Comparison of ENCODE assay signal across 23 mouse cellular contexts in genomic region chr4:45754171-45754570, GRCm38 (mm10). TPM values are rescaled to one million over a fixed set of nuclear protein-coding genes. Genes with fewer than 3 reads are reported as not detected.
DNase-seq lines count a peak whose midpoint lies in the region; ATAC-seq lines count a peak whose summit lies in the region.
"Had no signal": no experiment of that assay in that cellular context is flagged by ENCODE, and none has a peak within 500 bp of the region (broad histone marks: within the 10 kb centered on the region; RNA-seq: fewer than 3 reads in every experiment).

No protein-coding gene starts in this region.

- peaks cover 54% of the 10 kb centered on the region for H3K4me1 ChIP-seq in hindbrain, embryonic 13.5 days (replicated peaks)
- peaks cover 58% of the 10 kb centered on the region for H3K4me1 ChIP-seq in hindbrain, embryonic 10.5 days (replicated peaks)
- peaks cover 65% of the 10 kb centered on the region for H3K4me1 ChIP-seq in forebrain, embryonic 15.5 days
- peaks cover 13% of the 10 kb centered on the region for H3K4me1 ChIP-seq in hindbrain, embryonic 16.5 days (ENCODE audit: control insufficient read depth, insufficient read depth, low read depth, low read length)

- no peak overlapping the region for H3K9ac ChIP-seq in hindbrain, embryonic 13.5 days
- H3K9ac ChIP-seq in forebrain, embryonic 15.5 days (replicated peaks): no peak overlapping the region
- no peak overlapping the region for H3K9ac ChIP-seq in hindbrain, embryonic 16.5 days (ENCODE audit: low read depth, low read length)
- H3K9ac ChIP-seq: heart, embryonic 15.5 days; limb, embryonic 12.5 days; liver, embryonic 14.5 days; midbrain, embryonic 12.5 days; stomach, embryonic 15.5 days had no signal

- H3K27me3 ChIP-seq in hindbrain, embryonic 13.5 days: peaks cover 6% of the 10 kb centered on the region; the same call in 1 of the 2 replicates
- H3K27me3 ChIP-seq in hindbrain, embryonic 10.5 days (ENCODE audit: insufficient read depth, poor library complexity, severe bottlenecking): peaks cover 57% of the 10 kb centered on the region
- H3K27me3 ChIP-seq in forebrain, embryonic 15.5 days: no peaks in the 10 kb centered on the region
- no peaks in the 10 kb centered on the region for H3K27me3 ChIP-seq in hindbrain, embryonic 16.5 days (replicated peaks; ENCODE audit: control insufficient read depth, insufficient read depth, low read length)
- H3K27me3 ChIP-seq: heart, embryonic 15.5 days; stomach, embryonic 15.5 days had no signal

- no peak overlapping the region for H3K4me2 ChIP-seq in hindbrain, embryonic 13.5 days
- H3K4me2 ChIP-seq in forebrain, embryonic 15.5 days (replicated peaks): 0 out of 2 replicates have a peak overlapping the region, but pooled peaks have one; percentile 4
- no peak overlapping the region for H3K4me2 ChIP-seq in hindbrain, embryonic 16.5 days (ENCODE audit: low read length)
- H3K4me2 ChIP-seq: heart, embryonic 15.5 days; limb, embryonic 12.5 days; midbrain, embryonic 12.5 days; stomach, embryonic 15.5 days had no signal

- no peak for DNase-seq in hindbrain, embryonic 10.5 days (ENCODE audit: low spot score)
- DNase-seq in embryo, embryonic 11 days: no peak
- DNase-seq in adrenal gland, adult 8-10 months: no peak
- no peak for DNase-seq in heart, adult 18-20 months
- DNase-seq: adrenal gland, postnatal 14 days; cerebellum, adult 11 months; gastrocnemius, postnatal 10 days; heart, adult 11 months; heart, postnatal 4 days; kidney, postnatal 36 days; right cerebral cortex, postnatal 14 days; thymus, adult 18-20 months; thymus, postnatal 4 days had no signal

- H3K9me3 ChIP-seq in hindbrain, embryonic 13.5 days: no peaks in the 10 kb centered on the region
- H3K9me3 ChIP-seq in hindbrain, embryonic 10.5 days: no peaks in the 10 kb centered on the region
- no peaks in the 10 kb centered on the region for H3K9me3 ChIP-seq in forebrain, embryonic 15.5 days
- H3K9me3 ChIP-seq in hindbrain, embryonic 16.5 days (ENCODE audit: control insufficient read depth, low read length): no peaks in the 10 kb centered on the region
- H3K9me3 ChIP-seq: heart, embryonic 15.5 days; limb, embryonic 12.5 days; midbrain, embryonic 12.5 days; stomach, embryonic 15.5 days had no signal

- peak overlapping the region; percentile 36 for H3K27ac ChIP-seq in hindbrain, embryonic 13.5 days
- no peak overlapping the region for H3K27ac ChIP-seq in hindbrain, embryonic 10.5 days
- peak overlapping the region; percentile 93 for H3K27ac ChIP-seq in forebrain, embryonic 15.5 days (replicated peaks)
- peak overlapping the region; percentile 14; the same call in 1 of the 2 replicates for H3K27ac ChIP-seq in hindbrain, embryonic 16.5 days (ENCODE audit: low read depth, low read length)
- H3K27ac ChIP-seq: limb, embryonic 12.5 days; liver, embryonic 14.5 days; macrophage; midbrain, embryonic 12.5 days; stomach, embryonic 15.5 days had no signal

- no peaks in the 10 kb centered on the region for H3K36me3 ChIP-seq in hindbrain, embryonic 13.5 days
- H3K36me3 ChIP-seq in hindbrain, embryonic 10.5 days: no peaks in the 10 kb centered on the region
- no peaks in the 10 kb centered on the region for H3K36me3 ChIP-seq in forebrain, embryonic 15.5 days
- H3K36me3 ChIP-seq in hindbrain, embryonic 16.5 days (ENCODE audit: control insufficient read depth, insufficient read depth, low read length): no peaks in the 10 kb centered on the region
- H3K36me3 ChIP-seq: heart, embryonic 15.5 days; limb, embryonic 12.5 days; midbrain, embryonic 12.5 days; stomach, embryonic 15.5 days had no signal

- WGBS in hindbrain, embryonic 13.5 days: 72% methylated on average over 4 of the region's 4 CpGs
- WGBS in hindbrain, embryonic 10.5 days: 74% methylated on average over 4 of the region's 4 CpGs
- WGBS in forebrain, embryonic 15.5 days: 42% methylated on average over 4 of the region's 4 CpGs
- 68% methylated on average over 4 of the region's 4 CpGs for WGBS in hindbrain, embryonic 16.5 days

- ATAC-seq in hindbrain, embryonic 13.5 days (ENCODE audit: low FRiP score): no peak
- ATAC-seq in forebrain, embryonic 15.5 days (replicated peaks): no peak; the same call in 1 of the 2 replicates
- no peak for ATAC-seq in hindbrain, embryonic 16.5 days
- ATAC-seq: intestine, embryonic 16.5 days had no signal

- no peak overlapping the region for H3K4me3 ChIP-seq in hindbrain, embryonic 13.5 days
- no peak overlapping the region for H3K4me3 ChIP-seq in hindbrain, embryonic 10.5 days
- no peak overlapping the region for H3K4me3 ChIP-seq in forebrain, embryonic 15.5 days
- no peak overlapping the region for H3K4me3 ChIP-seq in hindbrain, embryonic 16.5 days (ENCODE audit: low read length)
- H3K4me3 ChIP-seq: heart, embryonic 15.5 days; limb, embryonic 12.5 days; midbrain, embryonic 12.5 days; stomach, embryonic 15.5 days had no signal

RNA-seq across cellular contexts. Expression of gene Aldh1b1, which starts 44.7 kb away (rescaled TPM):
- 17.7 and 18.0 TPM in 2 replicates for polyA plus RNA-seq in hindbrain, embryonic 13.5 days (2015; fragmentation: Nextera tagmentation; extraction: Ambion mirVana)
- 7.3 and 7.4 TPM in 2 replicates for polyA plus RNA-seq in hindbrain, embryonic 10.5 days (2016; fragmentation: Nextera tagmentation; extraction: Ambion mirVana)
- polyA plus RNA-seq in forebrain, embryonic 15.5 days (2015; fragmentation: Nextera tagmentation; extraction: Ambion mirVana): 25.7 and 27.4 TPM in 2 replicates
- polyA plus RNA-seq in hindbrain, embryonic 16.5 days (2015; fragmentation: Nextera tagmentation; extraction: Ambion mirVana): 20.8 and 22.5 TPM in 2 replicates
- total RNA-seq in adrenal gland, adult 8-10 months (2022): 10 to 100 TPM; 39.2 to 46.2 (median 41.9) TPM
- 10 to 100 TPM; 12.6 to 14.6 TPM for total RNA-seq in heart, adult 18-20 months (2021)
